Mouse (Mus musculus) E14TG2a.4 (cell line): Measurements from ENCODE around the gene Them4.
A peak's percentile ranks its signal among the peaks of the same experiment; 100 is the strongest.

Experiments
- H3K27me3 ChIP-seq: 2 replicates; pipeline ENCODE4 v1.6.1; 2014; ENCODE audit warnings: low read length, control low read depth; ENCODE audit not compliant: insufficient read depth
- H3K36me3 ChIP-seq: 2 replicates; pipeline ENCODE4 v1.6.1; 2014; ENCODE audit warnings: low read length, control low read depth; ENCODE audit not compliant: insufficient read depth
- H3K4me1 ChIP-seq: replicated peaks from 2 replicates; pipeline ENCODE4 v1.6.1; 2014; ENCODE audit warnings: low read depth, low read length, control low read depth
- H3K4me3 ChIP-seq: replicated peaks from 2 replicates; pipeline ENCODE4 v1.5.1; 2014; ENCODE audit warnings: mild to moderate bottlenecking, low read length
- H3K9me3 ChIP-seq: 2 replicates; pipeline ENCODE4 v1.6.1; 2014; ENCODE audit warnings: low read length, control low read depth
- CTCF ChIP-seq: conservative IDR thresholded peaks from 2 replicates; pipeline ENCODE4 v1.5.1; 2014; ENCODE audit warnings: low read length
- NANOG ChIP-seq: IDR thresholded peaks from 2 replicates; pipeline ENCODE4 v1.6.1; 2014; ENCODE audit warnings: borderline replicate concordance, low read length, mixed read lengths
- POU5F1 ChIP-seq: IDR thresholded peaks from 2 replicates; pipeline ENCODE4 v1.6.1; 2014; ENCODE audit warnings: low read length, borderline replicate concordance

Them4 gene

GRCm38 (mm10) chr3:94362138-94362537, 52.2 kb downstream of the Them4 start, which contains the start of gene C2cd4d:
C2cd4d (plus strand) TSS chr3:94362438.
- TF ChIP-seq NANOG (no peak), POU5F1 (no peak), CTCF (no peak)
- H3K4me3 ChIP-seq: peak within 1 kb of the TSS; percentile 79
- H3K36me3 ChIP-seq: no peaks in the 10 kb centered on the region
- H3K27me3 ChIP-seq: peaks cover 53% of the 10 kb centered on the region
- peaks cover 7% of the 10 kb centered on the region; the same call in 1 of the 2 replicates for H3K4me1 ChIP-seq
- H3K9me3 ChIP-seq: peaks cover 13% of the 10 kb centered on the region

- Histone ChIP-seq H3K4me1 (peaks cover 9% of the 10 kb centered on the region; the same call in 1 of the 2 replicates), H3K27me3 (peaks cover 61% of the 10 kb centered on the region), H3K4me3 (peak overlapping the region; percentile 79), H3K36me3 (no peaks in the 10 kb centered on the region), H3K9me3 (peaks cover 10% of the 10 kb centered on the region; the same call in 1 of the 2 replicates)
- TF ChIP-seq POU5F1 (no peak), NANOG (no peak), CTCF (no peak)
Measured at GRCm38 (mm10) chr3:94363291-94364153, 53.6 kb downstream of the Them4 start.

- H3K27me3 ChIP-seq: peaks cover 64% of the 10 kb centered on the region
- H3K4me3 ChIP-seq: peak overlapping the region; percentile 79
- no peaks in the 10 kb centered on the region for H3K36me3 ChIP-seq
- peaks cover 11% of the 10 kb centered on the region; the same call in 1 of the 2 replicates for H3K4me1 ChIP-seq
- no peak for TF ChIP-seq NANOG
- TF ChIP-seq CTCF: no peak
- no peak for TF ChIP-seq POU5F1
- H3K9me3 ChIP-seq: peaks cover 10% of the 10 kb centered on the region; the same call in 1 of the 2 replicates
Measured at GRCm38 (mm10) chr3:94364154-94364526, 54.3 kb downstream of the Them4 start.

GRCm38 (mm10) chr3:94366761-94367160, 56.9 kb downstream of the Them4 start:
- Histone ChIP-seq H3K27me3 (peaks cover 63% of the 10 kb centered on the region), H3K4me3 (no peak overlapping the region), H3K4me1 (peaks cover 28% of the 10 kb centered on the region), H3K36me3 (no peaks in the 10 kb centered on the region), H3K9me3 (peaks cover 10% of the 10 kb centered on the region; the same call in 1 of the 2 replicates)
- TF ChIP-seq CTCF (peak; percentile 61), NANOG (no peak), POU5F1 (no peak)

GRCm38 (mm10) chr3:94367511-94367910, 57.6 kb downstream of the Them4 start:
- no peaks in the 10 kb centered on the region for H3K36me3 ChIP-seq
- TF ChIP-seq NANOG: no peak
- no peak for TF ChIP-seq POU5F1
- TF ChIP-seq CTCF: no peak
- peaks cover 4% of the 10 kb centered on the region; the same call in 1 of the 2 replicates for H3K9me3 ChIP-seq
- H3K27me3 ChIP-seq: peaks cover 62% of the 10 kb centered on the region
- H3K4me3 ChIP-seq: no peak overlapping the region
- peaks cover 29% of the 10 kb centered on the region for H3K4me1 ChIP-seq

GRCm38 (mm10) chr3:94368631-94369030, 58.7 kb downstream of the Them4 start:
- Histone ChIP-seq H3K4me3 (no peak overlapping the region), H3K4me1 (peaks cover 39% of the 10 kb centered on the region), H3K9me3 (peaks cover 3% of the 10 kb centered on the region; the same call in 1 of the 2 replicates), H3K36me3 (no peaks in the 10 kb centered on the region), H3K27me3 (peaks cover 61% of the 10 kb centered on the region)
- TF ChIP-seq CTCF: no peak
- TF ChIP-seq POU5F1: no peak

GRCm38 (mm10) chr3:94369709-94370108, 59.8 kb downstream of the Them4 start:
- peaks cover 61% of the 10 kb centered on the region for H3K27me3 ChIP-seq
- TF ChIP-seq NANOG (no peak), CTCF (no peak), POU5F1 (no peak)

GRCm38 (mm10) chr3:94371637-94372036, 61.7 kb downstream of the Them4 start:
- H3K36me3 ChIP-seq: no peaks in the 10 kb centered on the region
- H3K4me1 ChIP-seq: peaks cover 51% of the 10 kb centered on the region
- H3K27me3 ChIP-seq: peaks cover 62% of the 10 kb centered on the region
- peak overlapping the region; percentile 17; the same call in 1 of the 2 replicates for H3K4me3 ChIP-seq
- TF ChIP-seq NANOG: no peak
- no peak for TF ChIP-seq POU5F1
- no peak for TF ChIP-seq CTCF
- H3K9me3 ChIP-seq: no peaks in the 10 kb centered on the region

More at GRCm38 (mm10) chr3:94369709-94370108, 59.8 kb downstream of the Them4 start:
- Histone ChIP-seq H3K9me3 (peaks cover 3% of the 10 kb centered on the region; the same call in 1 of the 2 replicates), H3K4me1 (peaks cover 50% of the 10 kb centered on the region), H3K36me3 (no peaks in the 10 kb centered on the region), H3K4me3 (no peak overlapping the region)
